Mouse (Mus musculus) cerebellum, adult 8-10 months (tissue): Measurements from ENCODE around the gene Olfr338.
"Not testable (repeated sequence)": the region's sequence is repeated elsewhere in the genome, so short reads cannot be mapped to it uniquely, and the experiment has no call there.

ENCODE experiments used
- DNase-seq: peaks from one replicate; pipeline ENCODE4 v3.0.0; 2022

The Olfr338 gene

GRCm38 (mm10) chr2:36373219-36373618, at the start of gene Olfr338:
Gene Olfr338, plus strand, starts transcription at chr2:36373519.
- DNase-seq = no peak

GRCm38 (mm10) chr2:36415174-36415573, 41.9 kb downstream of the Olfr338 start:
- not testable (repeated sequence) for DNase-seq

GRCm38 (mm10) chr2:36415591-36415990, 42.3 kb downstream of the Olfr338 start:
- DNase-seq = not testable (repeated sequence)

- no peak for DNase-seq
These were observed 45.3 kb downstream of the Olfr338 start, which contains the start of gene Olfr339 for GRCm38 (mm10) chr2:36418647-36419046. Gene Olfr339, plus strand, starts transcription at chr2:36418947.
